Mouse (Mus musculus): ENCODE results near the gene A530064D06Rik. TPM values are rescaled to one million over a fixed set of nuclear protein-coding genes. Genes with fewer than 3 reads are reported as not detected.

Gene A530064D06Rik
- total and polyA plus RNA-seq, 2 experiments from 2014 or later = not detected

DNA sequence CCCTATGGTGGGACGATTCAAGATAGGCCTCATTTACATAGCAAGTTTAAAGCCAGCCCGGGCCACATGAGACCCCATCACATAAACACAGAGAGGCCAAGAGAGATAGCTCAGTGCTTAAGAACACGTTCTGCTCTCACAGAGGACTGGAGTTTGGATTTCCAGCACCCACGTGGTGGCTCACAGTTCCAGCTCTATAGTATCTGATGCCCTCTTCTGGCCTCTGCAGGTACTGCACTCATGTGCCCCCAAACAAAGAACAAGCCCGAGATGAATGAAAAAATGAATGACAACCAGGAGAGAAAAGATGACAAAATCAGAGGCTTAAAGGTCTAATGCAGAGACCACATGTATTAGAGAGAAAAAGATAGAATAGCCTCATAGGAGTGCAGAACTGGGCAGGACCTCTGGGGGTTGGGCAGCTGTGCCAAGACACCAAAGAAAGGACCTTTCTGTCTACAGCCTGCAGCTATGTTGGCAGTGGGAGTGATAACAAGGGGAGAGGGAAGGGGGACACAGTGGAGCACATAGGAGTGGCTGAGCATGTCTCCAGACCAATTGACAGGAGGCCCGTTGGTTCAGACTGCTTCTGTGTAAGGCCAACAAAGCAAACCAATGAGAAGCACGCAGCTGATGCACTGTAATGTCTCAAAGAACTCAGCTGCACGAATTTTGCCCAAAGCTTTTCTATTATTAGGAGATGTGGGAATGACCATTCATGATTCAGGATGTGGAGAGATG is 56.4 kb downstream of the A530064D06Rik start:
- no peaks in the 10 kb centered on the region for H3K4me1 ChIP-seq (ENCODE audit: insufficient read depth, low read length)
- DNase-seq (ENCODE audit: low spot score) (peak; percentile 51), ATAC-seq (peak; percentile 56; the same call in 1 of the 2 replicates)
- H3K36me3 ChIP-seq (ENCODE audit: insufficient read depth, low read length) = no peaks in the 10 kb centered on the region
- no peak overlapping the region for H3K27ac ChIP-seq
- peak; percentile 63 for TF ChIP-seq CTCF (IDR thresholded peaks at IDR 0.05; ENCODE audit: low read depth)
- no peak overlapping the region for H3K9ac ChIP-seq (replicated peaks; ENCODE audit: low read length)
- no peak overlapping the region for H3K4me3 ChIP-seq (ENCODE audit: low read length)
- no peaks in the 10 kb centered on the region for H3K27me3 ChIP-seq (ENCODE audit: insufficient read depth, low read length)
- 47% methylated on average over 8 of the region's 8 CpGs for WGBS
- no peaks in the 10 kb centered on the region for H3K9me3 ChIP-seq (ENCODE audit: low read length)
- no peak overlapping the region for H3K4me2 ChIP-seq (ENCODE audit: low read depth, low read length)

DNA sequence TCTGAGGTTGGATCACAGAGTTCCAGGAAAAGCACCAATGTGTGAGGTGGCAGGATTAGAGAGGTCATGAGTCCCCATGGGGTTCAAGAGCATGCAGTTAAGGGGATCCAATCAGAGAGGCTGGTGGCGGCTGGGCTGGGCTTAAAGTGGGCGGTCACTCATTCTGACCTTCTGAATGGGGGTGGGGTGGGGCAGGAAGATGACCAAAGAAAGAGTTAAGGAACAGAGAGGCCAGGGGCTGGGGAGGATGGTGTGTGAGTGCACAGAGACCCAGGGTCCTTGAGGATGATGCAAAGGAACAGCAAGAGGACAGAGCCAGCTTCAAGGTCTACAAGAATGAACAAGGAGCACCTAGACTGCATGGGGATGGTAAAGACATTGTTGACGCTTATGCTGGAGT is 58.6 kb downstream of the A530064D06Rik start:
- no peak overlapping the region for H3K4me3 ChIP-seq (ENCODE audit: low read length)
- no peaks in the 10 kb centered on the region for H3K9me3 ChIP-seq (ENCODE audit: low read length)
- DNase-seq (ENCODE audit: low spot score) (no peak), ATAC-seq (no peak)
- no peak overlapping the region for H3K4me2 ChIP-seq (ENCODE audit: low read depth, low read length)
- no peak overlapping the region for H3K9ac ChIP-seq (replicated peaks; ENCODE audit: low read length)
- no peaks in the 10 kb centered on the region for H3K4me1 ChIP-seq (ENCODE audit: insufficient read depth, low read length)
- H3K36me3 ChIP-seq (ENCODE audit: insufficient read depth, low read length) = no peaks in the 10 kb centered on the region
- no peak for TF ChIP-seq CTCF (IDR thresholded peaks at IDR 0.05; ENCODE audit: low read depth)
- WGBS = 80% methylated on average over 3 of the region's 3 CpGs
- no peaks in the 10 kb centered on the region for H3K27me3 ChIP-seq (ENCODE audit: insufficient read depth, low read length)
- no peak overlapping the region for H3K27ac ChIP-seq

DNA sequence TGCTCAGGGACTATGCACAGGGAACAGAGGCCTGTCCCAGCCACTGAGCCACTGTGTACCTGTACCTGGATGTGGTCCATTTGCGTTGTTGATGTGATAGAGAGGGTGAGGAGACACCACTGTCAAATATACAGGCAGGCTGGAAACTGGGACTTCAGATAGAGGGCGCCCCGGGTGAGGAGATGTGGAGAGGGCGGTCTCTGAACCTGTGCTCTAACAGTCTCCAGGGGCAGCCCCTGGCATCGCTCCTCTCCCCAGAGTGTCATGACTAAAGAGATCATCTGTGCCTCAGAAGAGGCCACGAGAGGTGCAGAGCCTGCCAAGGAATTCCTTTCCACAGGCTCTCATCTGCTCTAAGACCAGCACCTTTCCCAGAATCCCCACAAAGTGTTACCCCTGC is 59.2 kb downstream of the A530064D06Rik start:
- WGBS = 48% methylated on average over 6 of the region's 6 CpGs

DNA sequence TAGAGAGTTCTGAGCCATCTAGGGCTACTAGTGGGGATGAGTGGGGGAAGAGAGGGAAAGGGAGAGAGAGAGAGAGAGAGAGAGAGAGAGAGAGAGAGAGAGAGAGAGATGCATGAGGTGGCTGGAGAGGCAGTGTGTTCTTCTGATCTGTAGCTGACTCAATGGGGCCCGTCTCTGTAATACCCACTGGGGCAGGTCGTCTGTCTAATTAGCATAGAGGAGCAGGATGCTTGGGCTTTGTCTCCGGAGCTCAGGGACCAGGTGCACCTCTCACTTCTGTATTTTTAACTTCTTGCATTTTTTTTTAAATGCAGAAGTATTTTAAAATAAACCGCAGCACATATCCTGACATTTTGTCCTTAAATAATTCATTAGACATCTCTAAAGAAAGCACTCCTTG is 59.7 kb downstream of the A530064D06Rik start:
- no peak for ATAC-seq
- Histone ChIP-seq H3K9me3 (ENCODE audit: low read length) (no peaks in the 10 kb centered on the region), H3K4me1 (ENCODE audit: insufficient read depth, low read length) (no peaks in the 10 kb centered on the region), H3K27me3 (ENCODE audit: insufficient read depth, low read length) (no peaks in the 10 kb centered on the region), H3K9ac (replicated peaks; ENCODE audit: low read length) (no peak overlapping the region), H3K4me2 (ENCODE audit: low read depth, low read length) (no peak overlapping the region), H3K27ac (no peak overlapping the region), H3K36me3 (ENCODE audit: insufficient read depth, low read length) (no peaks in the 10 kb centered on the region), H3K4me3 (ENCODE audit: low read length) (no peak overlapping the region)
- 51% methylated on average over 4 of the region's 4 CpGs for WGBS
- DNase-seq (ENCODE audit: low spot score) = no peak
- TF ChIP-seq CTCF (IDR thresholded peaks at IDR 0.05; ENCODE audit: low read depth) = no peak

More for the DNA sequence above, 59.2 kb downstream of the A530064D06Rik start:
- Histone ChIP-seq H3K27ac (no peak overlapping the region), H3K4me1 (ENCODE audit: insufficient read depth, low read length) (no peaks in the 10 kb centered on the region), H3K27me3 (ENCODE audit: insufficient read depth, low read length) (no peaks in the 10 kb centered on the region), H3K9me3 (ENCODE audit: low read length) (no peaks in the 10 kb centered on the region), H3K9ac (replicated peaks; ENCODE audit: low read length) (no peak overlapping the region), H3K4me2 (ENCODE audit: low read depth, low read length) (no peak overlapping the region), H3K36me3 (ENCODE audit: insufficient read depth, low read length) (no peaks in the 10 kb centered on the region), H3K4me3 (ENCODE audit: low read length) (no peak overlapping the region)
- 0 out of 2 replicates have a peak, but pooled peaks have one; percentile 18 for ATAC-seq
- TF ChIP-seq CTCF (IDR thresholded peaks at IDR 0.05; ENCODE audit: low read depth) = no peak
- DNase-seq (ENCODE audit: low spot score) = no peak

DNA sequence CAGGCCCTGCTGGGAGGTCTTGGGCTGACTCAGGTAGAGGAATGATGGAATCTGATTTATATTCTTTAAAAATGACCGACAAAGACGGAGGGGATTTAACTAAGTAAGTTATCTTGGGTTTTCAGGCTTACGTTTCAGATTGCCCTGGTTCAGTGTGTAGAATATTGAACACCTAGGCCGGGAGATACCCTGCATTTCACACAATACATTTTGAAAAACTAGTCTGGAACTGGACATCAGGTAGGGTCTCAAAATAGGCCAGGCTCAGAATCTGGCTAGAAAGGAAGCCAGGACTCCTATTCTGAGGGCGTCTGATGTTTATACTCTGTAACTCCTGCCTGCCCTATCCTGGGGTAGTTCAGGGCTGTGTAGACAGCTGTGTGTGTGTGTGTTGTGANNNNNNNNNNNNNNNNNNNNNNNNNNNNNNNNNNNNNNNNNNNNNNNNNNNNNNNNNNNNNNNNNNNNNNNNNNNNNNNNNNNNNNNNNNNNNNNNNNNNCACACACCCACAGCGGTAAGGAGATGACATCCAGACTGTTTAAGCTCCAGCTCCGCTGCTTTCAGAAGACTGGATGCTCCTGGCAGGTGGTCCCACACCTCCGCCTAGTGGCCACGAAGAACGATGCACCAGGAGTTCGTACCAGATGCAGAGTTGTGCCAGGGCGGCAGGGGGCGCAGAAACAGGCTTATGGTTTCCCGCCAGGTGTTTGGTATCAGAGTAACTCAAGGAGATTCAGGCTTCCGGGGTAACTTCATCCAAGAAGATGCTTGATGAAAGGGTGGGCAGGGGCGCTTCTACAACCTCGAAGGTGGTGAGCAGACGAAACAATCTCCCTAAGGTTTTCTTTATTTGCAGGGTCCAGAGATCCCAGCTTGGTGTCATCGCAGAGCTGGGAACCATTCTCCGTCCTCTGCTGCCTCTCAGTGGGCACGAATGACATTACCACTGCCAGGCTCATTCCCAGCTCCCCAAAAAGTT is 66.3 kb downstream of the A530064D06Rik start:
- peak overlapping the region; percentile 23 for H3K4me3 ChIP-seq (ENCODE audit: low read length)
- H3K9me3 ChIP-seq (ENCODE audit: low read length) = no peaks in the 10 kb centered on the region
- peaks cover 37% of the 10 kb centered on the region for H3K27me3 ChIP-seq (ENCODE audit: insufficient read depth, low read length)
- no peak overlapping the region for H3K27ac ChIP-seq
- no peak overlapping the region for H3K9ac ChIP-seq (replicated peaks; ENCODE audit: low read length)
- peak; percentile 93 for DNase-seq (ENCODE audit: low spot score)
- H3K36me3 ChIP-seq (ENCODE audit: insufficient read depth, low read length) = no peaks in the 10 kb centered on the region
- WGBS = 14% methylated on average over 20 of the region's 21 CpGs
- ATAC-seq = peak; percentile 82
- H3K4me1 ChIP-seq (ENCODE audit: insufficient read depth, low read length) = peaks cover 9% of the 10 kb centered on the region; the same call in 1 of the 2 replicates
- peak overlapping the region; percentile 47 for H3K4me2 ChIP-seq (ENCODE audit: low read depth, low read length)
- peak; percentile 89 for TF ChIP-seq CTCF (IDR thresholded peaks at IDR 0.05; ENCODE audit: low read depth)

DNA sequence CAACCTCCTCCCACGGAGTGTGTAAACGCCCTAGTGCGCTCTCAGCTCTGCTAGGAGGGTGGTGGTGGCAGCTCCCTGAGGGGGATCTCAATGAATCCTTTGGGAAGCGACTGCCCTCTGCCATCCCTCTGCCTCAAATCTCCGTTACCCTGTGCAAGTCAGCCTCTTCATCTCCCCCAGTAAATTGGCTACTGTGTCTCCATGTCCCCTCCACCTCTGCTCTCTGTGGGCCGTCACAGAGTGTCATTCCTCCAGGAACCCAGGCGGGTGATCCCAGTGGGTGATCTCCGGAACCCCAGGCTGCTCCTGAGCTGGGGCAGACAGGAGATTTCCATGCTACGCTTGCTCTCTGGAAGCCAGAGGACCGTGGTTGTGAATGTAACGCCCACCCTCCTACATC is 67.8 kb downstream of the A530064D06Rik start:
- Histone ChIP-seq H3K9me3 (ENCODE audit: low read length) (no peaks in the 10 kb centered on the region), H3K36me3 (ENCODE audit: insufficient read depth, low read length) (no peaks in the 10 kb centered on the region), H3K4me2 (ENCODE audit: low read depth, low read length) (no peak overlapping the region), H3K9ac (replicated peaks; ENCODE audit: low read length) (no peak overlapping the region), H3K4me3 (ENCODE audit: low read length) (no peak overlapping the region), H3K4me1 (ENCODE audit: insufficient read depth, low read length) (peaks cover 9% of the 10 kb centered on the region; the same call in 1 of the 2 replicates), H3K27ac (no peak overlapping the region), H3K27me3 (ENCODE audit: insufficient read depth, low read length) (peaks cover 41% of the 10 kb centered on the region)
- DNase-seq (ENCODE audit: low spot score) = no peak
- 8% methylated on average over 11 of the region's 11 CpGs for WGBS
- no peak for TF ChIP-seq CTCF (IDR thresholded peaks at IDR 0.05; ENCODE audit: low read depth)
- ATAC-seq = no peak

Other genes with a start within 250 kb of the A530064D06Rik start
- gene Foxp4, start 242.6 kb downstream of the A530064D06Rik start, total RNA-seq (2014; rRNA removed) = 109 and 128 TPM in 2 replicates
- 29.3 and 31.3 TPM in 2 replicates for gene Foxp4, start 242.6 kb downstream of the A530064D06Rik start, polyA plus RNA-seq (2015; fragmentation: Nextera tagmentation; extraction: Ambion mirVana)
- gene 1700122O11Rik, start 129.0 kb downstream of the A530064D06Rik start, total RNA-seq (2014; rRNA removed) = not detected in 2 replicates
- not detected in 2 replicates for gene 1700122O11Rik, start 129.0 kb downstream of the A530064D06Rik start, polyA plus RNA-seq (2015; fragmentation: Nextera tagmentation; extraction: Ambion mirVana)
- gene 1700067P10Rik, start 78.0 kb downstream of the A530064D06Rik start, total RNA-seq (2014; rRNA removed) = not detected in 2 replicates
- gene 1700067P10Rik, start 78.0 kb downstream of the A530064D06Rik start, polyA plus RNA-seq (2015; fragmentation: Nextera tagmentation; extraction: Ambion mirVana) = 0.16 TPM in 1 of 2 replicates, not detected in the other
- not detected in 2 replicates for gene 9830107B12Rik, start 21.0 kb downstream of the A530064D06Rik start, total RNA-seq (2014; rRNA removed)
- gene 9830107B12Rik, start 21.0 kb downstream of the A530064D06Rik start, polyA plus RNA-seq (2015; fragmentation: Nextera tagmentation; extraction: Ambion mirVana) = not detected in 2 replicates
- not detected in 2 replicates for gene Trem1, start 65.5 kb upstream of the A530064D06Rik start, total RNA-seq (2014; rRNA removed)
- 0.09 TPM in 1 of 2 replicates, not detected in the other for gene Trem1, start 65.5 kb upstream of the A530064D06Rik start, polyA plus RNA-seq (2015; fragmentation: Nextera tagmentation; extraction: Ambion mirVana)
- gene Trem3, start 80.5 kb upstream of the A530064D06Rik start, total RNA-seq (2014; rRNA removed) = not detected in 2 replicates
- not detected in 2 replicates for gene Trem3, start 80.5 kb upstream of the A530064D06Rik start, polyA plus RNA-seq (2015; fragmentation: Nextera tagmentation; extraction: Ambion mirVana)
- gene Treml4, start 97.0 kb upstream of the A530064D06Rik start, total RNA-seq (2014; rRNA removed) = not detected in 2 replicates
- 0.19 and 0.66 TPM in 2 replicates for gene Treml4, start 97.0 kb upstream of the A530064D06Rik start, polyA plus RNA-seq (2015; fragmentation: Nextera tagmentation; extraction: Ambion mirVana)
- 0.11 and 1.8 TPM in 2 replicates for gene Treml2, start 132.2 kb upstream of the A530064D06Rik start, total RNA-seq (2014; rRNA removed)
- 0.08 and 0.09 TPM in 2 replicates for gene Treml2, start 132.2 kb upstream of the A530064D06Rik start, polyA plus RNA-seq (2015; fragmentation: Nextera tagmentation; extraction: Ambion mirVana)
- 0.05 TPM in 1 of 2 replicates, not detected in the other for gene B430306N03Rik, start 148.9 kb upstream of the A530064D06Rik start, total RNA-seq (2014; rRNA removed)
- not detected in 2 replicates for gene B430306N03Rik, start 148.9 kb upstream of the A530064D06Rik start, polyA plus RNA-seq (2015; fragmentation: Nextera tagmentation; extraction: Ambion mirVana)
- 14.5 and 18.0 TPM in 2 replicates for gene Trem2, start 179.1 kb upstream of the A530064D06Rik start, total RNA-seq (2014; rRNA removed)
- gene Trem2, start 179.1 kb upstream of the A530064D06Rik start, polyA plus RNA-seq (2015; fragmentation: Nextera tagmentation; extraction: Ambion mirVana) = 9.0 and 9.4 TPM in 2 replicates
- gene Treml1, start 192.6 kb upstream of the A530064D06Rik start, total RNA-seq (2014; rRNA removed) = 1.6 TPM in 1 of 2 replicates, not detected in the other
- not detected in 2 replicates for gene Treml1, start 192.6 kb upstream of the A530064D06Rik start, polyA plus RNA-seq (2015; fragmentation: Nextera tagmentation; extraction: Ambion mirVana)
- 29.0 and 39.7 TPM in 2 replicates for gene Nfya, start 242.6 kb upstream of the A530064D06Rik start, total RNA-seq (2014; rRNA removed)
- gene Nfya, start 242.6 kb upstream of the A530064D06Rik start, polyA plus RNA-seq (2015; fragmentation: Nextera tagmentation; extraction: Ambion mirVana) = 3.5 and 5.0 TPM in 2 replicates
- 9.9 and 10.2 TPM in 2 replicates for gene Oard1, start 242.7 kb upstream of the A530064D06Rik start, total RNA-seq (2014; rRNA removed)
- 34.4 and 36.7 TPM in 2 replicates for gene Oard1, start 242.7 kb upstream of the A530064D06Rik start, polyA plus RNA-seq (2015; fragmentation: Nextera tagmentation; extraction: Ambion mirVana)